Mouse (Mus musculus): ENCODE results near the gene Tmsb15l. TPM values are rescaled to one million over a fixed set of nuclear protein-coding genes. Genes with fewer than 3 reads are reported as not detected.

Tmsb15l gene
- total RNA-seq, 1 experiment, result 4.6 TPM

- TF ChIP-seq ZC3H11A (IDR thresholded peaks at IDR 0.05; ENCODE audit: borderline replicate concordance, low read depth, low read length) (no peak), HCFC1 (IDR thresholded peaks at IDR 0.05; ENCODE audit: borderline replicate concordance, insufficient read depth, low read length) (no peak)
- peaks cover 0 to 1% of the 10 kb centered on the region in 2 experiments; a peak in 1 of 4 replicates for H3K4me1 ChIP-seq (ENCODE audit: control insufficient read depth in 2 of 2, insufficient read depth in 2 of 2, low read length in 2 of 2, poor library complexity in 1 of 2)
- H3K36me3 ChIP-seq (ENCODE audit: control insufficient read depth, insufficient read depth, low read length, poor library complexity, severe bottlenecking), result no peaks in the 10 kb centered on the region
- in situ Hi-C loops (cut with MboI; ENCODE audit: low sequenced_read_pairs in 2 of 2, unreplicated experiment in 2 of 2), result no loop called here
- no peak for DNase-seq (ENCODE audit: low read depth, low spot score)
- H3K4me3 ChIP-seq (ENCODE audit: insufficient read depth in 1 of 2, low read depth in 1 of 2, low read length in 2 of 2, poor library complexity in 1 of 2, severe bottlenecking in 1 of 2), result no peak overlapping the region
- no peaks in the 10 kb centered on the region for H3K9me3 ChIP-seq (ENCODE audit: control insufficient read depth, insufficient read depth, low read depth, low read length)
- H3K9ac ChIP-seq (ENCODE audit: insufficient read depth, low read depth, low read length, poor library complexity, severe bottlenecking), result no peak overlapping the region
- H3K27ac ChIP-seq (ENCODE audit: insufficient read depth, low read depth, low read length, poor library complexity, severe bottlenecking), result no peak overlapping the region
Measured at GRCm38 (mm10) chrX:136996256-136996655, 19.6 kb upstream of the Tmsb15l start.

- Histone ChIP-seq H3K27ac (ENCODE audit: insufficient read depth, low read depth, low read length, poor library complexity, severe bottlenecking) (no peak overlapping the region), H3K9ac (ENCODE audit: insufficient read depth, low read depth, low read length, poor library complexity, severe bottlenecking) (no peak overlapping the region), H3K4me1 (ENCODE audit: control insufficient read depth in 2 of 2, insufficient read depth in 2 of 2, low read length in 2 of 2, poor library complexity in 1 of 2) (peaks cover 0 to 1% of the 10 kb centered on the region in 2 experiments; a peak in 1 of 4 replicates), H3K4me3 (ENCODE audit: insufficient read depth in 1 of 2, low read depth in 1 of 2, low read length in 2 of 2, poor library complexity in 1 of 2, severe bottlenecking in 1 of 2) (peak overlapping the region; percentile 56 to 76; a peak in 3 of 4 replicates), H3K9me3 (ENCODE audit: control insufficient read depth, insufficient read depth, low read depth, low read length) (no peaks in the 10 kb centered on the region), H3K36me3 (ENCODE audit: control insufficient read depth, insufficient read depth, low read length, poor library complexity, severe bottlenecking) (no peaks in the 10 kb centered on the region)
- TF ChIP-seq HCFC1 (IDR thresholded peaks at IDR 0.05; ENCODE audit: borderline replicate concordance, insufficient read depth, low read length) (no peak), ZNF384 (IDR thresholded peaks at IDR 0.05; ENCODE audit: low read depth, low read length) (no peak), MAFK (IDR thresholded peaks at IDR 0.05; ENCODE audit: insufficient read depth, low read depth, low read length) (no peak), ZC3H11A (IDR thresholded peaks at IDR 0.05; ENCODE audit: borderline replicate concordance, low read depth, low read length) (no peak), CHD2 (IDR thresholded peaks at IDR 0.05; ENCODE audit: low read depth, low read length) (no peak)
- in situ Hi-C loops (cut with MboI; ENCODE audit: low sequenced_read_pairs in 2 of 2, unreplicated experiment in 2 of 2), result no loop called here
- DNase-seq (ENCODE audit: low read depth, low spot score), result no peak
Measured at GRCm38 (mm10) chrX:136993641-136994040, 17.0 kb upstream of the Tmsb15l start.

- DNase-seq (ENCODE audit: low read depth, low spot score), result peak; percentile 47
- TF ChIP-seq HCFC1 (IDR thresholded peaks at IDR 0.05; ENCODE audit: borderline replicate concordance, insufficient read depth, low read length) (no peak), ZNF384 (IDR thresholded peaks at IDR 0.05; ENCODE audit: low read depth, low read length) (no peak), ZC3H11A (IDR thresholded peaks at IDR 0.05; ENCODE audit: borderline replicate concordance, low read depth, low read length) (no peak), MAFK (IDR thresholded peaks at IDR 0.05; ENCODE audit: insufficient read depth, low read depth, low read length) (no peak), CHD2 (IDR thresholded peaks at IDR 0.05; ENCODE audit: low read depth, low read length) (no peak)
- Histone ChIP-seq H3K9me3 (ENCODE audit: control insufficient read depth, insufficient read depth, low read depth, low read length) (no peaks in the 10 kb centered on the region), H3K4me1 (ENCODE audit: control insufficient read depth in 2 of 2, insufficient read depth in 2 of 2, low read length in 2 of 2, poor library complexity in 1 of 2) (peaks cover 0 to 1% of the 10 kb centered on the region in 2 experiments; a peak in 1 of 4 replicates), H3K36me3 (ENCODE audit: control insufficient read depth, insufficient read depth, low read length, poor library complexity, severe bottlenecking) (no peaks in the 10 kb centered on the region), H3K4me3 (ENCODE audit: insufficient read depth in 1 of 2, low read depth in 1 of 2, low read length in 2 of 2, poor library complexity in 1 of 2, severe bottlenecking in 1 of 2) (peak within 1 kb of the TSS; percentile 67 to 76), H3K27ac (ENCODE audit: insufficient read depth, low read depth, low read length, poor library complexity, severe bottlenecking) (no peak within 1 kb of the TSS), H3K9ac (ENCODE audit: insufficient read depth, low read depth, low read length, poor library complexity, severe bottlenecking) (peak within 1 kb of the TSS; percentile 61; the same call in 1 of the 2 replicates)
- in situ Hi-C loops (cut with MboI; ENCODE audit: low sequenced_read_pairs in 2 of 2, unreplicated experiment in 2 of 2), result no loop called here
Measured at GRCm38 (mm10) chrX:136992978-136993547, 16.4 kb upstream of the Tmsb15l start, which contains the start of gene Zcchc18. TSS of gene Zcchc18 (plus strand) at chrX:136993155.

- peaks cover 0 to 1% of the 10 kb centered on the region in 2 experiments; a peak in 1 of 4 replicates for H3K4me1 ChIP-seq (ENCODE audit: control insufficient read depth in 2 of 2, insufficient read depth in 2 of 2, low read length in 2 of 2, poor library complexity in 1 of 2)
- no peak overlapping the region for H3K27ac ChIP-seq (ENCODE audit: insufficient read depth, low read depth, low read length, poor library complexity, severe bottlenecking)
- TF ChIP-seq ZC3H11A (IDR thresholded peaks at IDR 0.05; ENCODE audit: borderline replicate concordance, low read depth, low read length) (no peak), MAFK (IDR thresholded peaks at IDR 0.05; ENCODE audit: insufficient read depth, low read depth, low read length) (no peak), ZNF384 (IDR thresholded peaks at IDR 0.05; ENCODE audit: low read depth, low read length) (no peak), HCFC1 (IDR thresholded peaks at IDR 0.05; ENCODE audit: borderline replicate concordance, insufficient read depth, low read length) (no peak), CHD2 (IDR thresholded peaks at IDR 0.05; ENCODE audit: low read depth, low read length) (no peak)
- H3K9ac ChIP-seq (ENCODE audit: insufficient read depth, low read depth, low read length, poor library complexity, severe bottlenecking), result peak overlapping the region; percentile 61; the same call in 1 of the 2 replicates
- H3K4me3 ChIP-seq (ENCODE audit: insufficient read depth in 1 of 2, low read depth in 1 of 2, low read length in 2 of 2, poor library complexity in 1 of 2, severe bottlenecking in 1 of 2), result peak overlapping the region; percentile 67 to 76
- no peaks in the 10 kb centered on the region for H3K36me3 ChIP-seq (ENCODE audit: control insufficient read depth, insufficient read depth, low read length, poor library complexity, severe bottlenecking)
- H3K9me3 ChIP-seq (ENCODE audit: control insufficient read depth, insufficient read depth, low read depth, low read length), result no peaks in the 10 kb centered on the region
- in situ Hi-C loops (cut with MboI; ENCODE audit: low sequenced_read_pairs in 2 of 2, unreplicated experiment in 2 of 2), result no loop called here
- no peak for DNase-seq (ENCODE audit: low read depth, low spot score)
Measured at GRCm38 (mm10) chrX:136992191-136992965, 15.7 kb upstream of the Tmsb15l start.

Measured in ES-E14 (cell line).